Mouse (Mus musculus): ENCODE data around the gene March8. TPM values are rescaled to one million over a fixed set of nuclear protein-coding genes. Genes with fewer than 3 reads are reported as not detected.

March8 gene
- polyA plus RNA-seq, 1 experiment: 5.5 TPM

- Histone ChIP-seq H3K9me3 (ENCODE audit: control insufficient read depth, low read length) (no peaks in the 10 kb centered on the region), H3K27me3 (ENCODE audit: control insufficient read depth) (no peaks in the 10 kb centered on the region), H3K36me3 (ENCODE audit: control insufficient read depth) (peaks cover 98% of the 10 kb centered on the region), H3K4me3 (replicated peaks) (no peak overlapping the region), H3K4me1 (ENCODE audit: control insufficient read depth) (peaks cover 61% of the 10 kb centered on the region)
- TF ChIP-seq TAL1 (IDR thresholded peaks at IDR 0.05; ENCODE audit: low read length) (no peak), GATA1 (IDR thresholded peaks at IDR 0.05; ENCODE audit: low read length) (no peak)
Measured at GRCm38 (mm10) chr6:116361993-116362392, 24.2 kb downstream of the March8 start.

GRCm38 (mm10) chr6:116367971-116368370 is 30.1 kb downstream of the March8 start:
- TF ChIP-seq TAL1 (IDR thresholded peaks at IDR 0.05; ENCODE audit: low read length): no peak
- TF ChIP-seq GATA1 (IDR thresholded peaks at IDR 0.05; ENCODE audit: low read length): no peak
- Histone ChIP-seq H3K4me3 (replicated peaks) (no peak overlapping the region), H3K4me1 (ENCODE audit: control insufficient read depth) (peaks cover 72% of the 10 kb centered on the region), H3K36me3 (ENCODE audit: control insufficient read depth) (peaks cover 92% of the 10 kb centered on the region), H3K9me3 (ENCODE audit: control insufficient read depth, low read length) (no peaks in the 10 kb centered on the region), H3K27me3 (ENCODE audit: control insufficient read depth) (no peaks in the 10 kb centered on the region)

DNA sequence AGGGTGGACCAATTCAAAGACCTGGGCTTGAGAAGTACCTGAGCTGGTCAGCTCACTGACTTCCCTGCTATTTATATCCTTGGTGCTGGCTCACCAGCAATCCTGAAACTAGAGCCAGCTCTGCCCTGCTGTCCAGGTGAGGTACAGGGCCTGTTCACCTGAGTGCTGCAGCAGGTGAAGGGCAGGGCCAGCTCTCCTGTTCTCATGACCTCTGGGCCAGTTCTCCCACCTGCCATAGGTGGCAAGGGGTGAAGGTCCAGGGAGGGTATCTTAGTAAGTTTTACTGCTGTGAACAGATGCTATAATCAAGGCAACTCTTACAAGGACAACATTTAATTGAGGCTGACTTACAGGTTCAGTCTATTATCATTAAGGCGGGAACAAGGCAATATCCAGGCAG is 32.0 kb downstream of the March8 start:
- no peak for TF ChIP-seq TAL1 (IDR thresholded peaks at IDR 0.05; ENCODE audit: low read length)
- no peak for TF ChIP-seq GATA1 (IDR thresholded peaks at IDR 0.05; ENCODE audit: low read length)
- Histone ChIP-seq H3K4me3 (replicated peaks) (peak overlapping the region; percentile 56), H3K27me3 (ENCODE audit: control insufficient read depth) (no peaks in the 10 kb centered on the region), H3K9me3 (ENCODE audit: control insufficient read depth, low read length) (no peaks in the 10 kb centered on the region), H3K4me1 (ENCODE audit: control insufficient read depth) (peaks cover 85% of the 10 kb centered on the region), H3K36me3 (ENCODE audit: control insufficient read depth) (peaks cover 92% of the 10 kb centered on the region)

DNA sequence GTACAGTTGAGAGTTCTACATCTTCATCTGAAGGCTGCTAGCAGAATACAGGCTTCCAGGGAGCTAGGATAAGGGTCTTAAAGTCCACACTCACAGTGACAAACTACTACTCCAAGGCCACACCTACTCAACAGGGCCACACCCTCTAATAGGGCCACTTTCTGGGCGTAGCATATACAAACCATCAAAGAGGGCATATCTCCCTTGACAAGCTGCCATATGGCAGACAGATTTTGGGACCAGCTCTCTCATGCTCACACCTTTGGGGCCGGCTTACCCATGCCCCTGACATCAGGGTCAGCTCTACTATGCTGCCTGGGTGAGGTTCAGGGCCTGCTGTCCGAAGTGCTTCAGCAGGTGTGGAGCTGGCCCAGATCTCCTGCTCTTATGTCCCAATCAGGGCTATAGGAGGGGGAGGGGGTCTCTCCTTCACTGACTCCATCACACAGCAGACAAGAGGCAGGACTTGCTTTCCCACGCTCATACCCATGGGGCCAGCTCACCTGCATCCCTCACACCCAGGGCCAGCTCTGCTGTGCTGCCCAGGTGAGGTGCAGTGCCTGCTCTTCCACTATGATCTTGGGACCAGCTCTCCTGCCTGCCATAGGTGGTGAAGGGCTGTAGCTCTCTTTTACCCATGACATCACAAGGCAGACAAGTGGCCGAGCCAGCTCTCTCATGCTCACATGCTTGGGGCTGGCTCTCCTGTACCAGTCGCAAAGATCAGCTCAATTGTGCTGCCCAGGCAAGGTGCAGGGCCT is 32.6 kb downstream of the March8 start:
- Histone ChIP-seq H3K27me3 (ENCODE audit: control insufficient read depth) (no peaks in the 10 kb centered on the region), H3K4me1 (ENCODE audit: control insufficient read depth) (peaks cover 88% of the 10 kb centered on the region), H3K36me3 (ENCODE audit: control insufficient read depth) (peaks cover 92% of the 10 kb centered on the region), H3K9me3 (ENCODE audit: control insufficient read depth, low read length) (no peaks in the 10 kb centered on the region), H3K4me3 (replicated peaks) (peak overlapping the region; percentile 56)
- peak; percentile 72 for TF ChIP-seq TAL1 (IDR thresholded peaks at IDR 0.05; ENCODE audit: low read length)
- peak; percentile 65 for TF ChIP-seq GATA1 (IDR thresholded peaks at IDR 0.05; ENCODE audit: low read length)

GRCm38 (mm10) chr6:116371500-116371899 is 33.7 kb downstream of the March8 start:
- H3K4me1 ChIP-seq (ENCODE audit: control insufficient read depth): peaks cover 82% of the 10 kb centered on the region
- TF ChIP-seq GATA1 (IDR thresholded peaks at IDR 0.05; ENCODE audit: low read length) (no peak), TAL1 (IDR thresholded peaks at IDR 0.05; ENCODE audit: low read length) (no peak)

DNA sequence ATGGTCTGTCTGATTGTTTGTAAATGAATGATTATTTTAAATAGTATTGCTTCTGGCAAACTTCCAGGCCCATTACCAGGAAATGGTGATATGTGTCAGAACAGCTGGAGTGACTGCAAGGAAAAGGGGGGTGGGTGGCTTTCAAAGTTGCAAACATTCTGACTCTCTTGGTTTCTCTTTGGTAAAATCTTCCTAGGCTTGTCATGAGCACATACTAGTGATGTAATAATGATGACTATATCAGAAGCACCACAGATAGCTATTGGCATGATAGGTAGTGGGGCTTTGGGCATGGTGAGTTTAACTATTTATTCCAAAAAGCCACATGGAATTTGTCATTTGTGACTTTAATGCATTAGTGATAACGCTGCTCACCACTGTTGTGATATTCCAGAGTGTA is 36.3 kb downstream of the March8 start:
- no peak for TF ChIP-seq TAL1 (IDR thresholded peaks at IDR 0.05; ENCODE audit: low read length)
- TF ChIP-seq GATA1 (IDR thresholded peaks at IDR 0.05; ENCODE audit: low read length): no peak
- Histone ChIP-seq H3K4me3 (replicated peaks) (no peak overlapping the region), H3K4me1 (ENCODE audit: control insufficient read depth) (peaks cover 76% of the 10 kb centered on the region), H3K36me3 (ENCODE audit: control insufficient read depth) (peaks cover 94% of the 10 kb centered on the region), H3K27me3 (ENCODE audit: control insufficient read depth) (no peaks in the 10 kb centered on the region), H3K9me3 (ENCODE audit: control insufficient read depth, low read length) (no peaks in the 10 kb centered on the region)

More at GRCm38 (mm10) chr6:116371500-116371899, 33.7 kb downstream of the March8 start:
- H3K4me3 ChIP-seq (replicated peaks): no peak overlapping the region
- no peaks in the 10 kb centered on the region for H3K27me3 ChIP-seq (ENCODE audit: control insufficient read depth)
- H3K36me3 ChIP-seq (ENCODE audit: control insufficient read depth): peaks cover 91% of the 10 kb centered on the region
- H3K9me3 ChIP-seq (ENCODE audit: control insufficient read depth, low read length): no peaks in the 10 kb centered on the region

DNA sequence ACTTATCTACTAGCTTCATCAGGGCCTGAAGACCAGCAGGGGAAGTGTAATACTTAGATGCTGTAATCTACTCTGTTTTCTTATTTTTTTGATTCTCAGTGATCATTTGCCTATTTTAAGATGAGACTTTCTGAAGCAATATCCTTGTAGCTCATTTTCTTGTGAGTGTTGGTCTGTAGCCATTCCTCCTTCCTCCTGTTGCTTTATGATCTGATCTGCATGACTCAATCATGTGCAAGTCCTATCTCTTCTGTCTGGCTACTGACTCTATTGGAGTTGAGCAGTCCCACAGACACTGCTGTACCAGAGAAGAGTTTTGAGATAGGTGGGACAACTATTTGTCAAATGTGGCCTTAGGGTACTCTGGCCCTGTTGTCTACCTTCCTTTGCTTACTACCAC is 36.8 kb downstream of the March8 start:
- H3K4me3 ChIP-seq (replicated peaks): no peak overlapping the region
- TF ChIP-seq TAL1 (IDR thresholded peaks at IDR 0.05; ENCODE audit: low read length): no peak
- TF ChIP-seq GATA1 (IDR thresholded peaks at IDR 0.05; ENCODE audit: low read length): no peak
- H3K9me3 ChIP-seq (ENCODE audit: control insufficient read depth, low read length): no peaks in the 10 kb centered on the region
- no peaks in the 10 kb centered on the region for H3K27me3 ChIP-seq (ENCODE audit: control insufficient read depth)
- H3K36me3 ChIP-seq (ENCODE audit: control insufficient read depth): peaks cover 95% of the 10 kb centered on the region
- peaks cover 75% of the 10 kb centered on the region for H3K4me1 ChIP-seq (ENCODE audit: control insufficient read depth)

- no peak overlapping the region for H3K4me3 ChIP-seq (replicated peaks)
- no peaks in the 10 kb centered on the region for H3K27me3 ChIP-seq (ENCODE audit: control insufficient read depth)
- peaks cover 99% of the 10 kb centered on the region for H3K36me3 ChIP-seq (ENCODE audit: control insufficient read depth)
- no peaks in the 10 kb centered on the region for H3K9me3 ChIP-seq (ENCODE audit: control insufficient read depth, low read length)
- TF ChIP-seq TAL1 (IDR thresholded peaks at IDR 0.05; ENCODE audit: low read length): no peak
- TF ChIP-seq GATA1 (IDR thresholded peaks at IDR 0.05; ENCODE audit: low read length): no peak
- H3K4me1 ChIP-seq (ENCODE audit: control insufficient read depth): peaks cover 55% of the 10 kb centered on the region
Measured at GRCm38 (mm10) chr6:116378892-116379291, 41.1 kb downstream of the March8 start.

GRCm38 (mm10) chr6:116380157-116380556 is 42.3 kb downstream of the March8 start:
- TF ChIP-seq GATA1 (IDR thresholded peaks at IDR 0.05; ENCODE audit: low read length) (no peak), TAL1 (IDR thresholded peaks at IDR 0.05; ENCODE audit: low read length) (no peak)
- no peak overlapping the region for H3K4me3 ChIP-seq (replicated peaks)
- H3K9me3 ChIP-seq (ENCODE audit: control insufficient read depth, low read length): no peaks in the 10 kb centered on the region
- H3K36me3 ChIP-seq (ENCODE audit: control insufficient read depth): peaks cover 97% of the 10 kb centered on the region
- peaks cover 49% of the 10 kb centered on the region for H3K4me1 ChIP-seq (ENCODE audit: control insufficient read depth)
- H3K27me3 ChIP-seq (ENCODE audit: control insufficient read depth): no peaks in the 10 kb centered on the region
